Mouse (Mus musculus) layer of hippocampus, postnatal 25 days (tissue): Measurements from ENCODE around the gene Spred1. TPM values are rescaled to one million over a fixed set of nuclear protein-coding genes. Genes with fewer than 3 reads are reported as not detected.

Experiments used
- DNase-seq, 2 experiments: peaks; one replicate each; pipeline ENCODE4 v3.0.0; 2022; ENCODE audit warnings: mixed read lengths in 2 of 2, low spot score in 1 of 2; ENCODE audit errors: extremely low spot score in 1 of 2
- total RNA-seq, 2 experiments: library from RNA; stranded (reverse); gene quantifications; 2 replicates each; pipeline ENCODE4 v1.2.3; 2021

The Spred1 gene
- total RNA-seq, 2 experiments from 2014 or later: 91.1 to 98.2 TPM

DNA sequence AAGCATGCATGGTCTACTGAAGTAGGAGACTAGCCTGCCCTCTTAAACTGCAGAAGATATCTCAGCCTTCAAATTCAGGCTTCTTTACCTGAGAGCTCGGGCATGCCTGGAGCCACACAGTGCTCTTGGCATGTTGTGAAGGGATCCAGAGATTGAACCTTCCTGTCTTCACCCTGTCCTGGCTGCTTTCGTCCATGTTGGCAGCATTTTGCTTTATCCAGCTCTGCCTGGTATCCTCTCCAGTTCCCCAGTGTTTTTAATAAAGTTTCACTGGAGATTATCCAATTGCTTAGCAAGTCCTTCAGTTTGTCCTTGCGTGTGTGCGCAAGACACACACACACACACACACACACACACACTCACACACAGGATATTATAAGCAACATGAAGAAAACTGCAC is 54.9 kb downstream of the Spred1 start:
- DNase-seq: no peak

GRCm38 (mm10) chr2:117176937-117177336 is 55.8 kb downstream of the Spred1 start:
- DNase-seq: no peak

GRCm38 (mm10) chr2:117180250-117180885 is 59.2 kb downstream of the Spred1 start:
- peak; percentile 78 to 90 for DNase-seq

- DNase-seq: no peak
Measured at GRCm38 (mm10) chr2:117185587-117185986, 64.4 kb downstream of the Spred1 start.

- DNase-seq: no peak
Measured at GRCm38 (mm10) chr2:117190915-117191314, 69.7 kb downstream of the Spred1 start.

GRCm38 (mm10) chr2:117194309-117194708 is 73.1 kb downstream of the Spred1 start:
- no peak for DNase-seq

GRCm38 (mm10) chr2:117195151-117195550 is 74.0 kb downstream of the Spred1 start:
- DNase-seq: no peak

DNA sequence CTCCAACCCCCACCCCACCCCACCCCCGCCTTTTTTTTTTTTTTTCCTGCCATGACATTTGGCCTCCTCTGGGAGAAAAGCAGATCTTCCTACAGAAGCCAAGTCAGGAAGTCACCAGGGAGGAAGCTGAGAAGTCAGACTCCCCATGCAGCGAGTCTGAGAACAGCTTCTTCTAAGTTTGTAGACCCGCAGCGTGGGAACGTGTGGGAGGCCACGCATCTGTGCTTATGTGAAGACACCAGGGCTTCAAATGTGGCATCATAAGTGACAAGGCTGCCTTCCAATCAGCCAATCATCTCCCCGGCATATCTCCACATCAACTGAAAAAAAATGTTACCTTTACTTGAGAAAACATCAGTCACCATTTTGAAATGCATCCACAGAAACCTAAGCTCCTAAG is 74.4 kb downstream of the Spred1 start:
- peak in 1 of 2 experiments; percentile 18 for DNase-seq

DNA sequence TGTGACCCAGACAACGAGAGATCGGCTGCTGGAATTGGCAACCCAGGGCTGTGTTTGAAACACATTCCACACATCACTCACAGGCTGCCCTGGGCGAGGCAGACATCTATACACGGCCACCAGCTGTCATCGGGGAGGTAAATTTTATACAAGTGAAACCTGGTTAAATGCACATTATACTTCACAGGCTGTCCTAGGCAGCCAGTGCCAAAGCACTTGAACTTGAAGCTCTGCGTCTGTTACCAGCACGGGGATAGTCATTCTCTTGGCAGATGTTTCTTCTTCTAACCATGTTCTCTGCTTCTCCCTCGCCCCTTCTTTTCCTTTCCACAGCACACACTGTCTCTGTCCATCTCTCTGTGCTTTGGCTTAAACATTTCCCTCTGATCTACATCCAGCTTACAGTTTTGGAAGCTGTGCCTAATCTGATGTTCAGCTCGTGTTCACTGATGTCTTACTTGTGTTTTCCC is 79.7 kb downstream of the Spred1 start:
- no peak for DNase-seq

DNA sequence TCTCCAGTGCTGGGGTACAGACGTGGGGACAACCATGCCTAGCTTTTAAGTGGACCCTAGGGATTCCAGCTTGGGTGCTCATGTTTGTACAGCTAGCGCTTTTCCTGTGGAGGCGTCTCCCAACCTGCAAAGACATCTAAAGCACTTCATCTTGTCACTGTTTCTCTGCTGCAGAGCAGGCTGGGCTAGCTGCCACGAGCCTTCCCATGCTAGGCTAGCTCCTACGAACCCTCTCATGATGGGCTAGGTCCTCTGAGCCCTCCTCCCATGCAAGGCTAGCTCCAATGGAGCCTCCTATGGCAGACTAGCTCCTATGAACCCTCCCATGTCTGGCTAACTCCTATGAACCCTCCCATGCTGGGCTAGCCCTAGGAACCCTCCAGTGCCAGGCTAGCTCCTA is 82.2 kb downstream of the Spred1 start:
- no peak for DNase-seq

GRCm38 (mm10) chr2:117204534-117204933 is 83.4 kb downstream of the Spred1 start:
- DNase-seq: no peak

- DNase-seq: no peak
Measured at GRCm38 (mm10) chr2:117205066-117205465, 83.9 kb downstream of the Spred1 start.

DNA sequence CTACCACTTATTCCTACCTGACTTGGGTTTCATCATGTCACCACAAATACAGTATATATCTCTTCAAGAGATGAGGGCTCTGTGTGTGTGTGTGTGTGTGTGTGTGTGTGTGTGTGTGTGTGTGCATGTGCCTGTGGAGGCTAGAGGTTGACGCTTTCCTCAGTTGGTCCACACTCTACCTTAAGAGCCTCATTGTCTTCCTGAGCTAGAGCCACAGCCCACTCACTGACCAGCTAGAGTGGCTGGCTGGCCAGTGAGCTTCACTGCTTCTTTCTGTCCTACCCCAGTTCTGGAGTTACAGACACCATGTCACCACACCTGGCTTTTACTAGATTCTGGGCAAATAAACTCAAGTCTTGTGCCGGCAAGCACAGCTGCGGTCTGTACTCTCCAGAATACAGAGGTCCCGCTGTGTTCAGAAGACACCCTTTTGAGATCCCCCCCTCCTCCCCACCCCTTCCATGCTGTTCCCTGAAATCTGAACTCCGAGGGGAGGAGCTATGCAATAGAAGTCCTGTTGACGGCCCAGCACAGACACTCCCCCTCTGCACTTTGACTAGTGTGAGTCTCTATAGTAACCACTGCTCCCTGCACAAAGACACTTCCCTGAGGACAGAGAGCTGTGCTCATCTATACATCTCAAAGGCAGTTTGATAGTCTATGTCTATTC is 89.4 kb downstream of the Spred1 start:
- no peak for DNase-seq

- DNase-seq: peak in 1 of 2 experiments; percentile 24
Measured at GRCm38 (mm10) chr2:117216152-117216551, 95.0 kb downstream of the Spred1 start.

GRCm38 (mm10) chr2:117217695-117218216 is 96.6 kb downstream of the Spred1 start:
- no peak for DNase-seq

DNA sequence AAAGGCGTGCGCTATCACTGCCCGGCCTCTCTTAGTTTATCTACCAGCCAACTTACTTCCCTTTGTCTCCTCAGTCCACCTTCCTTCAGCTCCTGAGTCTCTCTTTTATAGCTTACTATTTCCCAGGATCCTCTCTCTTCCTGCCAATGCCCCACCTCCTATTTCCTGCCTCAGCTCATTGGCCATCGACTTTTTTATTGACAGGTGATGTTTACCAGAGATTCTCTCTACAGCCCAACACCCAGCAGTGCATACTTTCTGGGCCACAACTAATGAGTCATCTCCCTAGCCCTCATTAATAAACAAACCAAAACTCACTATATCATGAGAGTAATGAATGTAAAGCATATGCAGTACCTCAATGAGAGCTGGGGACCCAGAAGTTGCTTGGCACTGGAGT is 98.4 kb downstream of the Spred1 start:
- no peak for DNase-seq

DNA sequence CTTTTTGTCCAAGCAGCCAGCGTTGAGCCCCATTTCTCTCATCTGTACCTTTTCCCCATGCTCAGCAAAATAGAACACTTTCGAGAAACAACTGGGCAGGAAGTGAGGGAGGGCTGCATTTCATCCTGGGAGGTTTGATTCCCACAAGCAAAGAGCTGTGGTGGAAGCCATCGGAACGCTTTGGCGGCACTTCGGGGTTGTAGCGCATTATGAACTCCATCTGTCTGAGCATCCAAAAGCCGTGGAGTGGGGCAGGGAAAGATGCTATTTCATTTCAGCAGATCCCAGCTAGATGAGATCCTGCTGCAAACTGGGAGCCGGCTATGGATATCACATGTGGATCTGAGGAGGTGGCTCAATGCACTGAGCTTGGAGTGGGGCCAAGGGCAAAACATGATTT is 101.5 kb downstream of the Spred1 start:
- DNase-seq: no peak

- DNase-seq: no peak
Measured at GRCm38 (mm10) chr2:117228601-117229125, 107.5 kb downstream of the Spred1 start.

- no peak for DNase-seq
Measured at GRCm38 (mm10) chr2:117230261-117230660, 109.1 kb downstream of the Spred1 start.

DNA sequence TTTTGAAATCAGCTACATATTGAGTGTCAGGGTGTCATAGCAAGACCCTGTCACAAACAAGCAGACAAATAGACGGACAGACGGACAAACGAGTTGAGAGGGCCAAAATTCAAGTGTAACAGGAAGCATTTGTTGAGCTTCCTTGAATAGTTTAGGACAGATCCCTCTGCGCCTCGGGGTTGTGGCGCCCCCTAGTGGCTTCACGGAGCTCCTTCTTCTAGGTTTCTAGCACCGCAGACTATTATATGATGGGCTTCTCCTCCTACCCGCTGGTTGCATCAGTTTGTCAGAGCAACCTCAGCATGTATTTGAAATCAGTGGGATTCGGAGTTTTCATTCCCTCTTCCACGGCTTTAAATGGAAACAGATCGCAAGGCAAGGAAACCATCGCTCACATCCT is 110.1 kb downstream of the Spred1 start:
- peak; percentile 77 to 93 for DNase-seq
